ENCODE assay signal across 10 mouse cellular contexts in genomic region chr7:130016015-130016874, GRCm38 (mm10).
DNase-seq lines count a peak whose midpoint lies in the region; ATAC-seq and TF ChIP-seq lines count a peak whose summit lies in the region.
"Had no signal": no experiment of that assay in that cellular context is flagged by ENCODE, and none has a peak within 500 bp of the region (broad histone marks: within the 10 kb centered on the region; RNA-seq: fewer than 3 reads in every experiment).

No protein-coding gene starts in this region.

- peaks cover 42% of the 10 kb centered on the region for H3K4me1 ChIP-seq in embryonic facial prominence, embryonic 13.5 days
- no peaks in the 10 kb centered on the region; the same call in 1 of the 2 replicates for H3K4me1 ChIP-seq in heart, postnatal 0 days (ENCODE audit: control insufficient read depth, insufficient read depth)
- peaks cover 37% of the 10 kb centered on the region for H3K4me1 ChIP-seq in lung, embryonic 15.5 days
- no peaks in the 10 kb centered on the region for H3K4me1 ChIP-seq in cerebellum, adult 2 months (ENCODE audit: control insufficient read depth, insufficient read depth, low read length)
- no peaks in the 10 kb centered on the region for H3K4me1 ChIP-seq in midbrain, embryonic 16.5 days (ENCODE audit: control insufficient read depth, insufficient read depth, low read length)

- no peak for TF ChIP-seq CTCF in heart, postnatal 0 days (IDR thresholded peaks at IDR 0.05; ENCODE audit: low read depth)
- TF ChIP-seq CTCF in cerebellum, adult 2 months (IDR thresholded peaks at IDR 0.05; ENCODE audit: borderline replicate concordance, insufficient read depth, low read depth, low read length): no peak

- peak overlapping the region; percentile 81 for H3K27ac ChIP-seq in embryonic facial prominence, embryonic 13.5 days
- peak overlapping the region; percentile 40; the same call in 1 of the 2 replicates for H3K27ac ChIP-seq in heart, postnatal 0 days (ENCODE audit: low read depth)
- peak overlapping the region; percentile 91 for H3K27ac ChIP-seq in lung, embryonic 15.5 days
- no peak overlapping the region for H3K27ac ChIP-seq in cerebellum, adult 2 months (ENCODE audit: insufficient read depth, low read length)
- no peak overlapping the region for H3K27ac ChIP-seq in midbrain, embryonic 16.5 days (ENCODE audit: low read length)

- no peak for TF ChIP-seq EP300 in heart, postnatal 0 days (IDR thresholded peaks at IDR 0.05; ENCODE audit: low read depth)

- H3K9me3 ChIP-seq in embryonic facial prominence, embryonic 13.5 days: no peaks in the 10 kb centered on the region
- H3K9me3 ChIP-seq in heart, postnatal 0 days (replicated peaks; ENCODE audit: control insufficient read depth, low read length): no peaks in the 10 kb centered on the region
- no peaks in the 10 kb centered on the region for H3K9me3 ChIP-seq in lung, embryonic 15.5 days
- H3K9me3 ChIP-seq in midbrain, embryonic 16.5 days (replicated peaks; ENCODE audit: control insufficient read depth, low read length, poor library complexity, severe bottlenecking): no peaks in the 10 kb centered on the region

- no peak for ATAC-seq in embryonic facial prominence, embryonic 13.5 days (ENCODE audit: insufficient number of reproducible peaks, insufficient read depth, low FRiP score, low TSS enrichment, low read depth)
- ATAC-seq in heart, postnatal 0 days (ENCODE audit: insufficient read depth, low read depth): peak; percentile 60
- ATAC-seq in lung, embryonic 15.5 days (ENCODE audit: borderline replicate concordance, extremely low read depth, low FRiP score, low TSS enrichment): peak; percentile 53; the same call in 1 of the 2 replicates
- no peak for ATAC-seq in midbrain, embryonic 16.5 days

- WGBS in embryonic facial prominence, embryonic 13.5 days: 64% methylated on average over 17 of the region's 17 CpGs
- 49% methylated on average over 17 of the region's 17 CpGs for WGBS in heart, postnatal 0 days
- WGBS in lung, embryonic 15.5 days: 30% methylated on average over 17 of the region's 17 CpGs
- 72% methylated on average over 17 of the region's 17 CpGs for WGBS in cerebellum, adult 2 months
- 71% methylated on average over 17 of the region's 17 CpGs for WGBS in midbrain, embryonic 16.5 days

- peak; percentile 18 for DNase-seq in embryo, embryonic 10 days (ENCODE audit: low spot score)
- DNase-seq in embryo, embryonic 9.5 days (ENCODE audit: extremely low spot score): no peak
- no peak for DNase-seq in heart, postnatal 0 days (ENCODE audit: low spot score)
- DNase-seq in cerebellum, adult 2 months: no peak
- DNase-seq in cerebellum, adult 18-20 months: no peak
- DNase-seq: adrenal gland, postnatal 25 days; midbrain, embryonic 14.5 days had no signal

- no peak for TF ChIP-seq POLR2A in cerebellum, adult 2 months (IDR thresholded peaks at IDR 0.05; ENCODE audit: borderline replicate concordance, insufficient read depth, low read length)

- no peak overlapping the region for H3K9ac ChIP-seq in embryonic facial prominence, embryonic 13.5 days
- H3K9ac ChIP-seq in heart, postnatal 0 days (replicated peaks; ENCODE audit: low read depth, low read length): no peak overlapping the region
- no peak overlapping the region for H3K9ac ChIP-seq in lung, embryonic 15.5 days
- no peak overlapping the region for H3K9ac ChIP-seq in midbrain, embryonic 16.5 days (ENCODE audit: low read depth, low read length)

- H3K36me3 ChIP-seq in embryonic facial prominence, embryonic 13.5 days: no peaks in the 10 kb centered on the region
- no peaks in the 10 kb centered on the region for H3K36me3 ChIP-seq in heart, postnatal 0 days (replicated peaks; ENCODE audit: control insufficient read depth, insufficient read depth, low read length)
- H3K36me3 ChIP-seq in lung, embryonic 15.5 days: no peaks in the 10 kb centered on the region
- no peaks in the 10 kb centered on the region for H3K36me3 ChIP-seq in midbrain, embryonic 16.5 days (ENCODE audit: control insufficient read depth, insufficient read depth, low read length)

- no peaks in the 10 kb centered on the region for H3K27me3 ChIP-seq in embryonic facial prominence, embryonic 13.5 days
- no peaks in the 10 kb centered on the region for H3K27me3 ChIP-seq in heart, postnatal 0 days (ENCODE audit: control insufficient read depth, insufficient read depth, low read length)
- no peaks in the 10 kb centered on the region for H3K27me3 ChIP-seq in lung, embryonic 15.5 days
- no peaks in the 10 kb centered on the region for H3K27me3 ChIP-seq in cerebellum, adult 2 months (ENCODE audit: control insufficient read depth, insufficient read depth, low read length)
- no peaks in the 10 kb centered on the region for H3K27me3 ChIP-seq in midbrain, embryonic 16.5 days (ENCODE audit: control insufficient read depth, insufficient read depth, low read depth, low read length)

- H3K4me2 ChIP-seq in embryonic facial prominence, embryonic 13.5 days: no peak overlapping the region
- H3K4me2 ChIP-seq in heart, postnatal 0 days (ENCODE audit: low read depth, low read length): no peak overlapping the region
- H3K4me2 ChIP-seq in lung, embryonic 15.5 days: peak overlapping the region; percentile 1; the same call in 1 of the 2 replicates
- H3K4me2 ChIP-seq in midbrain, embryonic 16.5 days (ENCODE audit: low read length): no peak overlapping the region

- no peak overlapping the region for H3K4me3 ChIP-seq in embryonic facial prominence, embryonic 13.5 days
- no peak overlapping the region for H3K4me3 ChIP-seq in heart, postnatal 0 days (ENCODE audit: low read depth, low read length)
- no peak overlapping the region for H3K4me3 ChIP-seq in lung, embryonic 15.5 days
- no peak overlapping the region for H3K4me3 ChIP-seq in cerebellum, adult 2 months (replicated peaks; ENCODE audit: insufficient read depth, low read depth, low read length)
- no peak overlapping the region for H3K4me3 ChIP-seq in midbrain, embryonic 16.5 days (ENCODE audit: low read depth, low read length)

Comparison
In these comparisons a context has a peak if more than half of its experiments do, and no peak if none do; other contexts are left out.
1. ATAC-seq: peak in heart, postnatal 0 days (single experiment) and lung, embryonic 15.5 days (single experiment); none in embryonic facial prominence, embryonic 13.5 days (single experiment) and midbrain, embryonic 16.5 days (single experiment).
2. H3K27ac ChIP-seq: peak in embryonic facial prominence, embryonic 13.5 days (single experiment), heart, postnatal 0 days (single experiment) and lung, embryonic 15.5 days (single experiment); none in cerebellum, adult 2 months (single experiment) and midbrain, embryonic 16.5 days (single experiment).